Mouse (Mus musculus) left cerebral cortex, postnatal 36 days (tissue): ENCODE measurements around the gene Surf1. TPM values are rescaled to one million over a fixed set of nuclear protein-coding genes. Genes with fewer than 3 reads are reported as not detected.
A peak's percentile ranks its signal among the peaks of the same experiment; 100 is the strongest.

Source experiments
- DNase-seq, 2 experiments: peaks; one replicate each; pipeline ENCODE4 v3.0.0; 2021 to 2022; ENCODE audit warnings: low spot score in 2 of 2, mixed read lengths in 1 of 2
- intact Hi-C: fragments of 180-260 bp; cut with DNase I; formaldehyde crosslinking; loops from one replicate; pipeline ENCODE4 v1.15.1; 2025
- total RNA-seq, 2 experiments: library from RNA; stranded (reverse); gene quantifications; 2 replicates each; pipeline ENCODE4 v1.2.3; 2021

The Surf1 gene
- 100 to 1,000 TPM in 1 of 2 experiments, 10 to 100 TPM in 1; 95.5 to 106 TPM for total RNA-seq

GRCm38 (mm10) chr2:26915927-26916728 is at the start of gene Surf1, which contains the start of gene Surf2:
Surf1 (minus strand) TSS chr2:26916530.
Surf2 (plus strand) TSS chr2:26916367.
- intact Hi-C loops = loop anchor here (5.0 to 10.0 kb wide), 2 partner anchors 111 to 471 kb away; partner anchors contain the start of genes Sec16a and Slc2a6
- peak; percentile 89 to 90 for DNase-seq

GRCm38 (mm10) chr2:26964724-26965370 is 48.5 kb upstream of the Surf1 start:
- intact Hi-C loops = loop anchor here (1.0 to 5.0 kb wide), 2 partner anchors 42 to 63 kb away; partner anchors contain the start of genes Cacfd1 and Surf6
- no peak for DNase-seq

GRCm38 (mm10) chr2:26963923-26964723 is 47.8 kb upstream of the Surf1 start, which contains the start of gene Rexo4:
Rexo4 (minus strand) TSS chr2:26964386.
- peak; percentile 95 to 96 for DNase-seq
- intact Hi-C loops = loop anchor here (1.0 to 5.0 kb wide), 2 partner anchors 43 to 62 kb away; partner anchors contain the start of genes Cacfd1 and Surf6

GRCm38 (mm10) chr2:26960756-26961155 is 44.4 kb upstream of the Surf1 start:
- DNase-seq = no peak
- intact Hi-C loops = loop anchor here (5.0 kb wide), 1 partner anchor 47 kb away; the partner anchor contains the start of gene Cacfd1

- DNase-seq = no peak
- intact Hi-C loops = no loop called here
These were observed 41.1 kb upstream of the Surf1 start for GRCm38 (mm10) chr2:26957488-26957859.

- intact Hi-C loops = no loop called here
- no peak for DNase-seq
These were observed 40.6 kb upstream of the Surf1 start for GRCm38 (mm10) chr2:26956811-26957487.

- intact Hi-C loops = no loop called here
- no peak for DNase-seq
These were observed 38.5 kb upstream of the Surf1 start for GRCm38 (mm10) chr2:26954735-26955395.

GRCm38 (mm10) chr2:26952866-26953265 is 36.5 kb upstream of the Surf1 start:
- intact Hi-C loops = no loop called here
- peak in 1 of 2 experiments; percentile 16 for DNase-seq

- DNase-seq = no peak
- intact Hi-C loops = no loop called here
These were observed 35.9 kb upstream of the Surf1 start for GRCm38 (mm10) chr2:26952193-26952592.

- intact Hi-C loops = no loop called here
- no peak for DNase-seq
These were observed 35.1 kb upstream of the Surf1 start for GRCm38 (mm10) chr2:26951346-26951905.

GRCm38 (mm10) chr2:26950411-26950810 is 34.1 kb upstream of the Surf1 start:
- intact Hi-C loops = no loop called here
- no peak for DNase-seq

- DNase-seq = no peak
- intact Hi-C loops = no loop called here
These were observed 26.9 kb upstream of the Surf1 start for GRCm38 (mm10) chr2:26943253-26943652.

GRCm38 (mm10) chr2:26941539-26941938 is 25.2 kb upstream of the Surf1 start:
- DNase-seq = no peak
- intact Hi-C loops = no loop called here

- intact Hi-C loops = loop anchor here (10.0 kb wide), 1 partner anchor 298 kb away; no protein-coding TSS in a partner anchor
These were observed 20.1 kb upstream of the Surf1 start for GRCm38 (mm10) chr2:26936425-26936824.

GRCm38 (mm10) chr2:26935286-26935685 is 19.0 kb upstream of the Surf1 start:
- no peak for DNase-seq
- intact Hi-C loops = loop anchor here (10.0 kb wide), 1 partner anchor 300 kb away; no protein-coding TSS in a partner anchor

More at GRCm38 (mm10) chr2:26936425-26936824, 20.1 kb upstream of the Surf1 start:
- no peak for DNase-seq

GRCm38 (mm10) chr2:26933304-26934055 is 17.1 kb upstream of the Surf1 start, which contains the start of the genes Surf4 and Stkld1:
Surf4 (minus strand) TSS chr2:26933928.
Stkld1 (plus strand) TSS chr2:26934047.
- intact Hi-C loops = loop anchor here (2.0 to 10.0 kb wide), 3 partner anchors 74 to 301 kb away; partner anchors contain the start of gene Cacfd1
- peak; percentile 91 to 94 for DNase-seq
